Mouse (Mus musculus) bone marrow, adult 2 months (tissue): ENCODE measurements around the gene Aff4.
A peak's percentile ranks its signal among the peaks of the same experiment; 100 is the strongest.

Experiments used
- CTCF ChIP-seq: fragments of 200-500 bp; IDR thresholded peaks from 2 replicates; pipeline ENCODE4 v1.5.1; 2011; ENCODE audit warnings: low read length, control low read depth; ENCODE audit not compliant: control insufficient read depth, insufficient read depth
- POLR2A ChIP-seq: fragments of 200-500 bp; IDR thresholded peaks from 2 replicates; pipeline ENCODE4 v1.6.1; 2011; ENCODE audit warnings: low read depth, mild to moderate bottlenecking, control low read depth, low read length, borderline replicate concordance; ENCODE audit not compliant: control insufficient read depth

GRCm38 (mm10) chr11:53350291-53351223, at the start of gene Aff4:
- TF ChIP-seq CTCF (no peak), POLR2A (peak; percentile 77; the same call in 1 of the 2 replicates)
